11 mouse cellular contexts compared by ENCODE assay signal in the genomic region with DNA sequence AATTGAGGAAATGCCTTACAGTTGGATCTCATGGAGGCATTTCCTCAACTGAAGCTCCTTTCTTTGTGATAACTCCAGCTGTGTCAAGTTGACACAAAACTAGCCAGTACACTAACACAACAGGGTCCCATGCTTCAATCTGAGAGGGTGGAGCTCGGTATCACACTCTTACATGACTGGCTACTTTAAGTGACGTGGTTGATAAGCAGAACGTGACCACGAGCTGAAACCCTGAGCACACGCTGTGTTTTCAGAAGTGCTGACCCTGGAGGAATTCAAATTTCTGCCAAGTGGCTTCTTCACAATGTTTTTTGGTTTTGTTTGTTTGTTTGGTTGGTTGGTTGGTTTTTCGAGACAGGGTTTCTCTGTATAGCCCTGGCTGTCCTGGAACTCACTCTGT. TPM values are rescaled to one million over a fixed set of nuclear protein-coding genes. Genes with fewer than 3 reads are reported as not detected.
DNase-seq lines count a peak whose midpoint lies in the region; TF ChIP-seq lines count a peak whose summit lies in the region.
"Not testable (repeated sequence)": the region's sequence is repeated elsewhere in the genome, so short reads cannot be mapped to it uniquely, and the experiment has no call there.
"Had no signal": no experiment of that assay in that cellular context is flagged by ENCODE, and none has a peak within 500 bp of the region (broad histone marks: within the 10 kb centered on the region; RNA-seq: fewer than 3 reads in every experiment).

No protein-coding gene starts in this region.

- H3K27ac ChIP-seq in MEL (ENCODE audit: control insufficient read depth, low read depth, low read length): not testable (repeated sequence)

- not testable (repeated sequence) for TF ChIP-seq EP300 in MEL (IDR thresholded peaks at IDR 0.05; ENCODE audit: low read depth in 1 of 2, low read length in 2 of 2)

- DNase-seq in MEL (ENCODE audit: low read depth, low spot score) (peak; percentile 59), MEL-GATA-1-ER (ENCODE audit: extremely low read depth, low read depth) (peak; percentile 13)

- H3K79me2 ChIP-seq in MEL (ENCODE audit: control insufficient read depth, insufficient read depth, low read length, poor library complexity): not testable (repeated sequence)

- not testable (repeated sequence) for H3K27me3 ChIP-seq in MEL (ENCODE audit: control insufficient read depth in 1 of 2, insufficient read depth in 2 of 2, low read length in 2 of 2)

- TF ChIP-seq POLR2A in MEL (IDR thresholded peaks at IDR 0.05; ENCODE audit: control insufficient read depth in 1 of 2, insufficient read depth in 1 of 2, low read depth in 1 of 2, low read length in 2 of 2, poor library complexity in 1 of 2): not testable (repeated sequence)

- not testable (repeated sequence) for H3K36me3 ChIP-seq in MEL (ENCODE audit: control insufficient read depth in 1 of 2, insufficient read depth in 2 of 2, low read length in 2 of 2)

- not testable (repeated sequence) for TF ChIP-seq RAD21 in MEL (IDR thresholded peaks at IDR 0.05; ENCODE audit: low read depth, low read length)

- H3K4me1 ChIP-seq in MEL (ENCODE audit: control insufficient read depth in 1 of 2, insufficient read depth in 2 of 2, low read length in 2 of 2): peaks cover 2 to 13% of the 10 kb centered on the region in 2 experiments

- TF ChIP-seq CTCF in MEL (IDR thresholded peaks at IDR 0.05 in 2 of 3, conservative IDR thresholded peaks at IDR 0.05 in 1 of 3; ENCODE audit: control insufficient read depth in 1 of 3, insufficient read depth in 1 of 3, low read depth in 2 of 3, low read length in 3 of 3, poor library complexity in 1 of 3, severe bottlenecking in 1 of 3): not testable (repeated sequence)

- H3K9ac ChIP-seq in MEL (ENCODE audit: control insufficient read depth, low read depth, low read length, poor library complexity, severe bottlenecking): not testable (repeated sequence)

- H3K4me3 ChIP-seq in MEL (ENCODE audit: control insufficient read depth in 1 of 2, insufficient read depth in 1 of 2, low read depth in 2 of 2, low read length in 2 of 2): not testable (repeated sequence)

- not testable (repeated sequence) for H3K9me3 ChIP-seq in MEL (replicated peaks; ENCODE audit: insufficient read depth, low read length)

TF ChIP-seq in MEL, 35 proteins besides CTCF, POLR2A, EP300 and RAD21:
- peak; percentile 74; the same call in 1 of the 2 replicates for TF ChIP-seq BHLHE40 (IDR thresholded peaks at IDR 0.05; ENCODE audit: borderline replicate concordance, low read depth, low read length)
- TF ChIP-seq GATA1 (IDR thresholded peaks at IDR 0.05; ENCODE audit: low read depth, low read length): peak; percentile 3; the same call in 1 of the 2 replicates

RNA-seq across cellular contexts. Expression of gene Rhbg, which starts 13.5 kb away (rescaled TPM):
- not detected in 2 replicates for total RNA-seq in MEL (2012; rRNA removed)
- not detected for polyA plus RNA-seq in MEL (2012; ENCODE audit: insufficient read depth in 1 of 2, insufficient read length in 2 of 2, low read depth in 1 of 2, low replicate concordance in 2 of 2, missing spikeins in 1 of 2)
- total RNA-seq: G1E had no signal
- polyA plus RNA-seq: activated CD4-positive, CD25-positive, alpha-beta regulatory T cell, adult 4 months; C2C12; CD4-positive, CD25-positive, alpha-beta regulatory T cell, adult 4 months; G1E; Patski had no signal

RNA-seq across cellular contexts. Expression of gene Gm38392, which starts 19.0 kb away (rescaled TPM):
- total RNA-seq in MEL (2012; rRNA removed): 0.39 and 0.69 TPM in 2 replicates
- under 1 TPM in 1 of 2 experiments, not detected in 1; 0.84 TPM for polyA plus RNA-seq in MEL (2012; ENCODE audit: insufficient read depth in 1 of 2, insufficient read length in 2 of 2, low read depth in 1 of 2, low replicate concordance in 2 of 2, missing spikeins in 1 of 2)
- total RNA-seq: CH12.LX, G1E had no signal
- polyA plus RNA-seq: activated CD4-positive, CD25-positive, alpha-beta regulatory T cell, adult 4 months; adrenal gland, adult 2 months; brain, embryonic 14.5 days; C2C12; CD4-positive, CD25-positive, alpha-beta regulatory T cell, adult 4 months; cerebellum, adult 2 months; G1E had no signal

RNA-seq across cellular contexts. Expression of gene Tsacc, which starts 28.8 kb away (rescaled TPM):
- 26.7 and 34.1 TPM in 2 replicates for total RNA-seq in MEL (2012; rRNA removed)
- 10 to 100 TPM in 1 of 2 experiments, not detected in 1; 41.1 TPM for polyA plus RNA-seq in MEL (2012; ENCODE audit: insufficient read depth in 1 of 2, insufficient read length in 2 of 2, low read depth in 1 of 2, low replicate concordance in 2 of 2, missing spikeins in 1 of 2)

RNA-seq across cellular contexts. Expression of gene Cct3, which starts 28.9 kb away (rescaled TPM):
- total RNA-seq in MEL (2012; rRNA removed): 1,548 and 1,549 TPM in 2 replicates
- polyA plus RNA-seq in MEL (2012; ENCODE audit: insufficient read depth in 1 of 2, insufficient read length in 2 of 2, low read depth in 1 of 2, low replicate concordance in 2 of 2, missing spikeins in 1 of 2): 1,000 to 10,000 TPM in 1 of 2 experiments, 100 to 1,000 TPM in 1; 777 to 1,271 TPM

RNA-seq across cellular contexts. Expression of gene Glmp, which starts 56.8 kb away (rescaled TPM):
- total RNA-seq in MEL (2012; rRNA removed): 47.6 and 48.3 TPM in 2 replicates
- polyA plus RNA-seq in MEL (2012; ENCODE audit: insufficient read depth in 1 of 2, insufficient read length in 2 of 2, low read depth in 1 of 2, low replicate concordance in 2 of 2, missing spikeins in 1 of 2): 100 to 1,000 TPM in 1 of 2 experiments, not detected in 1; 181 TPM
